Comparison of ENCODE assay signal across 8 mouse cellular contexts in genomic region chr14:103098213-103098586, GRCm38 (mm10). TPM values are rescaled to one million over a fixed set of nuclear protein-coding genes. Genes with fewer than 3 reads are reported as not detected.
DNase-seq lines count a peak whose midpoint lies in the region; ATAC-seq and TF ChIP-seq lines count a peak whose summit lies in the region.

No protein-coding gene starts in this region.

- no peak for DNase-seq in heart, postnatal 25 days (ENCODE audit: low spot score)
- DNase-seq in G1E (ENCODE audit: low spot score), result no peak
- no peak for DNase-seq in hindbrain, embryonic 11.5 days (ENCODE audit: low spot score)
- DNase-seq in adrenal gland, adult 18-20 months (ENCODE audit: low spot score in 2 of 2), result no peak
- DNase-seq in testis, postnatal 14 days (ENCODE audit: low spot score), result no peak
- DNase-seq in frontal cortex, postnatal 36 days (ENCODE audit: low spot score in 2 of 2), result no peak

- H3K27ac ChIP-seq in heart, embryonic 16.5 days (ENCODE audit: low read length), result peak overlapping the region; percentile 98; the same call in 1 of the 2 replicates
- no peak overlapping the region for H3K27ac ChIP-seq in hindbrain, embryonic 11.5 days (ENCODE audit: low read depth, low read length)
- H3K27ac ChIP-seq in midbrain, embryonic 12.5 days (replicated peaks), result no peak overlapping the region

- no peak for TF ChIP-seq CTCF in G1E (IDR thresholded peaks at IDR 0.05; ENCODE audit: low read depth, low read length)

- H3K36me3 ChIP-seq in heart, embryonic 16.5 days (ENCODE audit: control insufficient read depth, insufficient read depth), result peaks cover 5% of the 10 kb centered on the region; the same call in 1 of the 2 replicates
- peaks cover 38% of the 10 kb centered on the region for H3K36me3 ChIP-seq in G1E (replicated peaks)
- no peaks in the 10 kb centered on the region for H3K36me3 ChIP-seq in hindbrain, embryonic 11.5 days (ENCODE audit: control insufficient read depth, insufficient read depth, low read length)
- H3K36me3 ChIP-seq in midbrain, embryonic 12.5 days, result peaks cover 9% of the 10 kb centered on the region; the same call in 1 of the 2 replicates

- no peaks in the 10 kb centered on the region for H3K27me3 ChIP-seq in heart, embryonic 16.5 days (ENCODE audit: control insufficient read depth, insufficient read depth, low read length)
- H3K27me3 ChIP-seq in G1E (ENCODE audit: insufficient read depth, low read length), result peaks cover 4% of the 10 kb centered on the region; the same call in 1 of the 2 replicates
- H3K27me3 ChIP-seq in hindbrain, embryonic 11.5 days (ENCODE audit: control insufficient read depth, insufficient read depth, low read length), result no peaks in the 10 kb centered on the region
- H3K27me3 ChIP-seq in midbrain, embryonic 12.5 days, result no peaks in the 10 kb centered on the region

- peak overlapping the region; percentile 93 for H3K4me3 ChIP-seq in heart, embryonic 16.5 days (ENCODE audit: low read length)
- peak overlapping the region; percentile 80 for H3K4me3 ChIP-seq in G1E (ENCODE audit: low read depth, low read length)
- H3K4me3 ChIP-seq in hindbrain, embryonic 11.5 days (ENCODE audit: low read depth, low read length), result peak overlapping the region; percentile 94
- H3K4me3 ChIP-seq in midbrain, embryonic 12.5 days, result peak overlapping the region; percentile 92

- ATAC-seq in heart, embryonic 16.5 days (replicated peaks; ENCODE audit: extremely low read depth, insufficient read depth, low FRiP score), result no peak
- no peak for ATAC-seq in G1E (ENCODE audit: extremely low read depth, insufficient number of reproducible peaks, low FRiP score, poor library complexity, severe bottlenecking)
- ATAC-seq in hindbrain, embryonic 11.5 days (ENCODE audit: low FRiP score), result no peak
- no peak for ATAC-seq in midbrain, embryonic 12.5 days (ENCODE audit: low FRiP score, low read depth)

- peak overlapping the region; percentile 99 for H3K9ac ChIP-seq in heart, embryonic 16.5 days (ENCODE audit: low read length)
- peak overlapping the region; percentile 100 for H3K9ac ChIP-seq in hindbrain, embryonic 11.5 days (ENCODE audit: low read depth, low read length)
- H3K9ac ChIP-seq in midbrain, embryonic 12.5 days (replicated peaks), result peak overlapping the region; percentile 98

- intact Hi-C loops in heart, postnatal 25 days (cut with DNase I), result loop anchor here (1.0 kb wide), 1 partner anchor 28 kb away; the partner anchor contains the start of gene Cln5

- WGBS in heart, embryonic 16.5 days, result 0% methylated on average over 2 of the region's 2 CpGs
- WGBS in hindbrain, embryonic 11.5 days, result 0% methylated on average over 2 of the region's 2 CpGs
- WGBS in midbrain, embryonic 12.5 days, result 3% methylated on average over 2 of the region's 2 CpGs

- no peaks in the 10 kb centered on the region for H3K9me3 ChIP-seq in heart, embryonic 16.5 days (replicated peaks; ENCODE audit: control insufficient read depth, low read length)
- no peaks in the 10 kb centered on the region for H3K9me3 ChIP-seq in G1E (replicated peaks)
- H3K9me3 ChIP-seq in hindbrain, embryonic 11.5 days (ENCODE audit: control insufficient read depth, low read length), result no peaks in the 10 kb centered on the region
- H3K9me3 ChIP-seq in midbrain, embryonic 12.5 days, result no peaks in the 10 kb centered on the region

- H3K4me1 ChIP-seq in heart, embryonic 16.5 days (ENCODE audit: control insufficient read depth, insufficient read depth, low read length), result peaks cover 16% of the 10 kb centered on the region
- H3K4me1 ChIP-seq in G1E (ENCODE audit: insufficient read depth, low read depth, low read length), result peaks cover 45% of the 10 kb centered on the region
- no peaks in the 10 kb centered on the region for H3K4me1 ChIP-seq in hindbrain, embryonic 11.5 days (replicated peaks; ENCODE audit: control insufficient read depth, insufficient read depth, low read length)
- H3K4me1 ChIP-seq in midbrain, embryonic 12.5 days, result peaks cover 18% of the 10 kb centered on the region

- peak overlapping the region; percentile 66 for H3K4me2 ChIP-seq in heart, embryonic 16.5 days (ENCODE audit: low read depth, low read length)
- H3K4me2 ChIP-seq in hindbrain, embryonic 11.5 days (replicated peaks; ENCODE audit: low read depth, low read length), result peak overlapping the region; percentile 48
- H3K4me2 ChIP-seq in midbrain, embryonic 12.5 days (replicated peaks), result peak overlapping the region; percentile 65

RNA-seq across cellular contexts. Expression of gene Fbxl3, which starts 1.2 kb away (rescaled TPM):
- 18.0 and 19.0 TPM in 2 replicates for polyA plus RNA-seq in heart, embryonic 16.5 days (2015; fragmentation: Nextera tagmentation; extraction: Ambion mirVana)
- total RNA-seq in heart, postnatal 25 days (2021), result 10 to 100 TPM; 53.9 to 55.5 TPM
- 47.9 and 50.8 TPM in 2 replicates for total RNA-seq in G1E (2014; fragmentation: Nextera tagmentation)
- 81.0 and 101 TPM in 2 replicates for total RNA-seq in G1E (2017)
- polyA plus RNA-seq in G1E (2012), result 12.0 and 12.6 TPM in 2 replicates
- 25.7 and 30.9 TPM in 2 replicates for polyA plus RNA-seq in hindbrain, embryonic 11.5 days (2014; fragmentation: Nextera tagmentation; extraction: Ambion mirVana)
- polyA plus RNA-seq in midbrain, embryonic 12.5 days (2016; fragmentation: Nextera tagmentation; extraction: Ambion mirVana), result 26.3 and 27.2 TPM in 2 replicates
- 10 to 100 TPM; 61.3 to 71.8 TPM for total RNA-seq in adrenal gland, adult 18-20 months (2021)

RNA-seq across cellular contexts. Expression of gene Cln5, which starts 28.2 kb away (rescaled TPM):
- polyA plus RNA-seq in heart, embryonic 16.5 days (2015; fragmentation: Nextera tagmentation; extraction: Ambion mirVana), result 27.6 and 27.7 TPM in 2 replicates
- 10 to 100 TPM; 17.1 to 18.7 TPM for total RNA-seq in heart, postnatal 25 days (2021)
- 49.4 and 56.6 TPM in 2 replicates for total RNA-seq in G1E (2014; fragmentation: Nextera tagmentation)
- total RNA-seq in G1E (2017), result 51.8 and 63.8 TPM in 2 replicates
- 7.6 and 8.8 TPM in 2 replicates for polyA plus RNA-seq in G1E (2012)
- 29.3 and 32.2 TPM in 2 replicates for polyA plus RNA-seq in hindbrain, embryonic 11.5 days (2014; fragmentation: Nextera tagmentation; extraction: Ambion mirVana)
- polyA plus RNA-seq in midbrain, embryonic 12.5 days (2016; fragmentation: Nextera tagmentation; extraction: Ambion mirVana), result 20.6 and 21.9 TPM in 2 replicates
- 10 to 100 TPM; 27.1 to 29.1 TPM for total RNA-seq in adrenal gland, adult 18-20 months (2021)

RNA-seq across cellular contexts. Expression of gene Acod1, which starts 51.4 kb away (rescaled TPM):
- polyA plus RNA-seq in heart, embryonic 16.5 days (2015; fragmentation: Nextera tagmentation; extraction: Ambion mirVana), result 0.07 TPM in 1 of 2 replicates, not detected in the other
- not detected for total RNA-seq in heart, postnatal 25 days (2021)
- not detected in 2 replicates for total RNA-seq in G1E (2014; fragmentation: Nextera tagmentation)
- total RNA-seq in G1E (2017), result 0.35 and 0.38 TPM in 2 replicates
- not detected in 2 replicates for polyA plus RNA-seq in G1E (2012)
- not detected in 2 replicates for polyA plus RNA-seq in hindbrain, embryonic 11.5 days (2014; fragmentation: Nextera tagmentation; extraction: Ambion mirVana)
- not detected in 2 replicates for polyA plus RNA-seq in midbrain, embryonic 12.5 days (2016; fragmentation: Nextera tagmentation; extraction: Ambion mirVana)
- not detected for total RNA-seq in adrenal gland, adult 18-20 months (2021)
